Mouse (Mus musculus) hindbrain, embryonic 13.5 days (tissue): ENCODE measurements at regions not wholly inside any gene's neighbourhood (a gene's known extent, or its start where the extent isn't known, plus 50 kb on each side); places are given as distances from the start of the nearest gene placed in this dataset.
A peak's percentile ranks its signal among the peaks of the same experiment; 100 is the strongest.

Experiments
- ATAC-seq: fragments of 200-750 bp; cut with Nextera tagmentation; 2 replicates; pipeline ENCODE4 v1.8.0; 2017; ENCODE audit warnings: moderate TSS enrichment; ENCODE audit not compliant: low FRiP score
- H3K27ac ChIP-seq: fragments of 300-500 bp; sonication (generic); 2 replicates; pipeline ENCODE4 v1.5.1; 2015; ENCODE audit warnings: inconsistent platforms, mild to moderate bottlenecking, moderate library complexity
- H3K27me3 ChIP-seq: fragments of 300-500 bp; sonication (generic); 2 replicates; pipeline ENCODE4 v1.6.1; 2015; ENCODE audit warnings: mild to moderate bottlenecking, inconsistent platforms
- H3K36me3 ChIP-seq: fragments of 300-500 bp; sonication (generic); 2 replicates; pipeline ENCODE4 v1.6.1; 2015; ENCODE audit warnings: mild to moderate bottlenecking, inconsistent platforms
- H3K4me1 ChIP-seq: fragments of 300-500 bp; sonication (generic); replicated peaks from 2 replicates; pipeline ENCODE4 v1.6.1; 2015; ENCODE audit warnings: inconsistent platforms
- H3K4me2 ChIP-seq: fragments of 300-500 bp; sonication (generic); 2 replicates; pipeline ENCODE4 v1.6.1; 2015; ENCODE audit warnings: inconsistent platforms, mild to moderate bottlenecking, moderate library complexity
- H3K4me3 ChIP-seq: fragments of 300-500 bp; sonication (generic); 2 replicates; pipeline ENCODE4 v1.5.1; 2015; ENCODE audit warnings: mild to moderate bottlenecking, inconsistent platforms
- H3K9ac ChIP-seq: fragments of 300-500 bp; sonication (generic); 2 replicates; pipeline ENCODE4 v1.6.1; 2015; ENCODE audit warnings: mild to moderate bottlenecking, inconsistent platforms
- H3K9me3 ChIP-seq: fragments of 300-500 bp; sonication (generic); 2 replicates; pipeline ENCODE4 v1.6.1; 2016; ENCODE audit warnings: inconsistent platforms
- WGBS: fragments of 180-500 bp; shearing (Covaris S2); methylation state at CpG from one replicate; pipeline ENCODE4 v1.1.7; 2015; 5-methylcytosine and 5-hydroxymethylcytosine counted together

DNA sequence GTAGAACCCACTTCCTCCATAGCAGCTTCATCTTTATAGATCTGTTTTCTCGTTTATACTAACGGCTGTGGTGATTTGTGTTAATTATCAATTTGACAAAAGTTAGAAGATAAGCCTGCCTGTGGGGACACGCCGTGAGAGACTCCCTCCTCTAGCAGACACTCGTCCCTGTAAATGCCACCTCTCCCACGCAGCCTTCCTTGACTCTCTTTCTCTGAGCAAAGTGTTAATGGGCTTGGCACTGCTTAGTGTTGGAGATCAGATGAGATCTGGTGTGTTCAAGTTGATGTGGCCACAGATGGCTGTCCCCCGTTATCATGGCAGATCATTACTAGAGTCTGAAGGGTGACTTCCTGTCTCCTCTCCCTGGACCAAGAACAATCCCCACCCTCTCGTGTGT, 113.1 kb downstream of the Plxna1 start:
- Histone ChIP-seq H3K27me3 (no peaks in the 10 kb centered on the region), H3K4me2 (no peak overlapping the region), H3K27ac (no peak overlapping the region), H3K4me1 (peaks cover 21% of the 10 kb centered on the region), H3K9ac (no peak overlapping the region), H3K36me3 (no peaks in the 10 kb centered on the region), H3K4me3 (no peak overlapping the region), H3K9me3 (no peaks in the 10 kb centered on the region)
- ATAC-seq = no peak
- WGBS = 89% methylated on average over 8 of the region's 8 CpGs

- Histone ChIP-seq H3K36me3 (no peaks in the 10 kb centered on the region), H3K9ac (no peak overlapping the region), H3K4me3 (no peak overlapping the region), H3K27me3 (no peaks in the 10 kb centered on the region), H3K4me2 (no peak overlapping the region), H3K27ac (no peak overlapping the region), H3K4me1 (peaks cover 21% of the 10 kb centered on the region), H3K9me3 (no peaks in the 10 kb centered on the region)
- WGBS = 87% methylated on average over 4 of the region's 4 CpGs
- ATAC-seq = no peak
These were observed 110.8 kb downstream of the Plxna1 start for GRCm38 (mm10) chr6:89251641-89252040.

DNA sequence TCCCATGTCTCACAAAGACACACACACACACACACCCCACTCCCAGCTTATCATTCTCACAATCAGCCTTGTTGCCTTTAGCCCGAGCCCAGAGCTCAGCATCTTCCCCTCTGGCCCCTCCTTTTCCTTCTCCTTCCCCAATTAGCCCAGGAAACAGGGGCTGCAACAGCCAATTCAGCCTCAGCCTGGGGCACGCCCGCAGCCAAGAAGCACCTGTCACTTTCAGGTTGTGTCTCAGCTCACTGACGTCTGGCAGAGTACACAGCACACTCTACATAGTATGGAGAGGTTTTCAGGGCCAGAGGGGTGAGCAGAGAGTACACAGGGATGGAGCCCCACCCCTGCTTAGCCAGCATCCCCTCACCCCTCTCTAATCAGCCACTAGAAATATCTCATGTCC, 106.4 kb downstream of the Plxna1 start:
- peaks cover 30% of the 10 kb centered on the region for H3K4me1 ChIP-seq
- no peak overlapping the region for H3K9ac ChIP-seq
- no peak overlapping the region for H3K4me3 ChIP-seq
- H3K27ac ChIP-seq = no peak overlapping the region
- WGBS = 50% methylated on average over 4 of the region's 4 CpGs
- no peaks in the 10 kb centered on the region for H3K9me3 ChIP-seq
- no peaks in the 10 kb centered on the region for H3K27me3 ChIP-seq
- H3K36me3 ChIP-seq = no peaks in the 10 kb centered on the region
- no peak overlapping the region for H3K4me2 ChIP-seq
- ATAC-seq = no peak

GRCm38 (mm10) chr6:89256630-89257292, 105.7 kb downstream of the Plxna1 start:
- no peak overlapping the region for H3K4me3 ChIP-seq
- WGBS = 84% methylated on average over 8 of the region's 8 CpGs
- H3K4me2 ChIP-seq = no peak overlapping the region
- H3K27me3 ChIP-seq = no peaks in the 10 kb centered on the region
- peaks cover 30% of the 10 kb centered on the region for H3K4me1 ChIP-seq
- H3K9me3 ChIP-seq = no peaks in the 10 kb centered on the region
- H3K36me3 ChIP-seq = no peaks in the 10 kb centered on the region
- no peak for ATAC-seq
- no peak overlapping the region for H3K27ac ChIP-seq
- H3K9ac ChIP-seq = no peak overlapping the region

- Histone ChIP-seq H3K4me2 (no peak overlapping the region), H3K27ac (no peak overlapping the region), H3K36me3 (no peaks in the 10 kb centered on the region), H3K9me3 (no peaks in the 10 kb centered on the region), H3K27me3 (no peaks in the 10 kb centered on the region), H3K4me3 (no peak overlapping the region), H3K9ac (no peak overlapping the region), H3K4me1 (peaks cover 30% of the 10 kb centered on the region)
- WGBS = 86% methylated on average over 6 of the region's 6 CpGs
- ATAC-seq = no peak
These were observed 105.0 kb downstream of the Plxna1 start for GRCm38 (mm10) chr6:89257416-89257815.

DNA sequence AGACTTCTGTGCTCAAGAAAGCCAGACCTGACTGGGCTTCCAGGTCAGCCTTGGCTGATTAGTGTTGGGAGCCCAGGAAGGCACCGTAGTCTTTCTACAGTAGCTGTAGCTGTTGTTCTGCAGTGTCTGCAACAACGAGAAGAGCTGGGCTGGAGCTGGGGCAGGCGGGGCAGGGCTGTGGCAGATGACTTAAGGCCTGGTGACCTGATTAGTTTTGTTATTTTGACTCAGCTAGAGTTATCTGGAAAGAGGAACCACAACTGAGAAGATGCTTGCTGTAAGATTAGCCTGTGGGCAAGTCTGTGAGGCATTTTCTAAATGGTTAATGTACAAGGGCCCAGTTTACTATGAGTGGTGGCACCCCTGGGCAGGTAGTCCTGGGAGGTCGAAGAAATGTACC, 104.3 kb downstream of the Plxna1 start:
- H3K27ac ChIP-seq = no peak overlapping the region
- H3K27me3 ChIP-seq = no peaks in the 10 kb centered on the region
- no peaks in the 10 kb centered on the region for H3K36me3 ChIP-seq
- no peak for ATAC-seq
- H3K4me3 ChIP-seq = no peak overlapping the region
- H3K9ac ChIP-seq = no peak overlapping the region
- peaks cover 30% of the 10 kb centered on the region for H3K4me1 ChIP-seq
- WGBS = 90% methylated on average over 4 of the region's 4 CpGs
- H3K4me2 ChIP-seq = no peak overlapping the region
- H3K9me3 ChIP-seq = no peaks in the 10 kb centered on the region

DNA sequence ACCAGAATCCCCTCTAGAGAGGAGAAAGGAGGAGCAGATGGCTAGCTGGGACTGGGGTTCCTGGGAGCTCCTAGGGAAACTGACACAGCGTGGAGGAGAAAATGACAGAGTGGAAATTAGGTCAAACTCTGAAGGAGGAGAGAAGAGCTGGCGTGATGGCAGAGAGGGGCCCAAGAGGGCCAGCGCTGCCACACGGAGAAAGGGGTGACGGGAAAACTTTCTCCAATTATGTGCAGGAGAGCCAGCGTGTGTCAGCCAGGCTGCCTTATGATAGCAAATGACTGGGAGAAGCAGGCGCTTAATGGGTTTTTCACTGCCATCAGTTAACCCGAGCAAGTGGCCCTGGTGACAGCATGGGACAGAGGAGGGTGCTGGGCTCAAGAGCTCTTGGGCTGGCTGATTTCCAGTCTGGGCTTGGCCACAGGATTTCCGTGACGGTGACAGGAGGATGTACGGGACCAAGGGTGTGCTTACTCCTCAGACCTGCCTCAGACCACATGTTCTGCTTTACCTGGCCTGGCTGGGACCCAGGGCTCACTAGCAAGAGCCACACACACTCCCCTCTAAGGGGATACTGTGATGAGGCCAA, 102.9 kb downstream of the Plxna1 start:
- peak; percentile 30; the same call in 1 of the 2 replicates for ATAC-seq
- H3K4me1 ChIP-seq = peaks cover 21% of the 10 kb centered on the region
- no peak overlapping the region for H3K4me3 ChIP-seq
- H3K36me3 ChIP-seq = no peaks in the 10 kb centered on the region
- WGBS = 63% methylated on average over 11 of the region's 11 CpGs
- no peak overlapping the region for H3K4me2 ChIP-seq
- no peak overlapping the region for H3K9ac ChIP-seq
- no peak overlapping the region; the same call in 1 of the 2 replicates for H3K27ac ChIP-seq
- no peaks in the 10 kb centered on the region for H3K9me3 ChIP-seq
- H3K27me3 ChIP-seq = no peaks in the 10 kb centered on the region

GRCm38 (mm10) chr6:89262958-89263357, 99.5 kb downstream of the Plxna1 start:
- H3K9ac ChIP-seq = no peak overlapping the region
- H3K4me2 ChIP-seq = no peak overlapping the region
- peaks cover 12% of the 10 kb centered on the region for H3K4me1 ChIP-seq
- no peaks in the 10 kb centered on the region for H3K27me3 ChIP-seq
- H3K9me3 ChIP-seq = no peaks in the 10 kb centered on the region
- no peak overlapping the region for H3K27ac ChIP-seq
- no peaks in the 10 kb centered on the region for H3K36me3 ChIP-seq
- ATAC-seq = no peak
- 73% methylated on average over 4 of the region's 4 CpGs for WGBS
- H3K4me3 ChIP-seq = no peak overlapping the region

GRCm38 (mm10) chr6:89265296-89265695, 97.1 kb downstream of the Plxna1 start:
- Histone ChIP-seq H3K9me3 (no peaks in the 10 kb centered on the region), H3K27me3 (no peaks in the 10 kb centered on the region), H3K4me3 (no peak overlapping the region), H3K4me1 (no peaks in the 10 kb centered on the region), H3K9ac (no peak overlapping the region), H3K36me3 (no peaks in the 10 kb centered on the region), H3K4me2 (no peak overlapping the region), H3K27ac (no peak overlapping the region)
- no peak for ATAC-seq
- 82% methylated on average over 3 of the region's 3 CpGs for WGBS
